Mouse (Mus musculus): ENCODE data around the gene Pigc. TPM values are rescaled to one million over a fixed set of nuclear protein-coding genes. Genes with fewer than 3 reads are reported as not detected.

Gene Pigc
- polyA plus RNA-seq (2015; fragmentation: Nextera tagmentation; extraction: Ambion mirVana), result 35.7 and 37.6 TPM in 2 replicates

DNA sequence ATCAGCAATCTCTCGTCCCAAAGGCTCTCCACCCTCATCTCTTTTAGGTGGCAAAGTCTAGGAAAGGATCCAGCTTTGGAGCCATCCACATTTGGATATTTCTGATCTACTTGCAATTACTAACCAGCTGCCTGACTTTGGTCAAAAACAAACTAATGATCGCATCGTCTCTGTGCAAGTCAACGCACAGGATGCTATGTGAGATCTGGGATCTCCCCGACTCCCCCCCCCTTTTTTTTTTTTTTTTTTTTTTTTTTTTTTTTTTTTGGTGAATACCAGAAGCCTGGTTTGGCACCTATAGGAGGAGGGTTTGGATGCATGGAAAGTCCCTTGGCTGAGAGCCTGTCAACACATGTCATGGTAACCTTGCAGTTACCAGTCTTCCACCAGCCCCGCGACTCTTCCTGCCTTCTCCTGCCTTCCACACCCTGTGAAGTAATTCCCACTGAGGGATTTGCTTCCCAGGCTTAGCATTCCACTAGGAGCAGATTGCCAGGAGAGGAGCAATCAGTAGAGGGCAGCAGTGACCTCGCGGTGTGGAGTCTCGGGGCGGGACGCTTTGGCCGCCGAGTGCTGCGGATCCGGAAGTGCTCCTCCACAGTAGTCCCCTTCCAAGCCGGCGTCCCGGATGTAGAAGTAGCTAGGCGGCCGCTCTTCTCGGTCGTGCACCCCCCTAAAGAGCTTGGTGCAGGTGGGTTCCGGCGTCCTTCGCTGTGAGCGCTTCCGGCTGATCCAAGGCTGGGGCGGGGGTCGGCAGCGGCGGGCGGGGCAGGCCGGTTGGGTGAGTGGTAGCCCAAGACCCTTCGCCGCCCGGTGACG, at the start of gene Pigc:
TSS of gene Pigc (plus strand) at position 598 of the 819 bp plus-strand sequence.
- H3K27ac ChIP-seq, result peak within 1 kb of the TSS; percentile 82
- peak; percentile 99 for ATAC-seq (ENCODE audit: low FRiP score)
- 4% methylated on average over 38 of the region's 38 CpGs for WGBS

DNA sequence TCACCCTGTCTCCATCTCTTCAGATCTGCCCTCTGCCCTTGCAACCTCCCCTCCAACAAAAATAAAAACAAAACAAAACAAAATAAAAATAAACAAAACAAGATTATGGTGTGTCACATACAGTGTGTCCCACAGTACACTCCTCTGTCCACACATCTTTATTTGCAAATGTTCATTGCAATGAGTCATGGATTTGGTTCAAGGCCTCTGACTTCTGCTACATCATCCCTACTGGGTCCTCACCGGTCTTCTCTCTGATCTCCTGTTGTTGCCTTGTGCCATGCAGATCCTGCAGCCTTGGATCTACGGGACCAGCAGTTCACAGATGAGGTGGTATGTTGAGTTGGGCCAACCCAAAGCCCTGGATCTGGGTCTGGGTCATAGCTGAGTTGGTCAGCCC, 49.4 kb upstream of the Pigc start:
- 95% methylated on average over 2 of the region's 2 CpGs for WGBS
- H3K4me2 ChIP-seq, result no peak overlapping the region
- H3K9ac ChIP-seq, result no peak overlapping the region
- no peaks in the 10 kb centered on the region for H3K36me3 ChIP-seq
- no peaks in the 10 kb centered on the region for H3K4me1 ChIP-seq (replicated peaks)
- no peak overlapping the region for H3K27ac ChIP-seq
- ATAC-seq (ENCODE audit: low FRiP score), result no peak
- H3K4me3 ChIP-seq, result no peak overlapping the region
- no peaks in the 10 kb centered on the region for H3K9me3 ChIP-seq
- no peaks in the 10 kb centered on the region for H3K27me3 ChIP-seq

More for the DNA sequence above, at the start of gene Pigc:
- Histone ChIP-seq H3K4me1 (replicated peaks) (peaks cover 16% of the 10 kb centered on the region), H3K9ac (peak within 1 kb of the TSS; percentile 80), H3K27me3 (0 out of 2 replicates have a peak, but pooled peaks cover 4% of the 10 kb centered on the region), H3K4me3 (peak within 1 kb of the TSS; percentile 64), H3K4me2 (peak within 1 kb of the TSS; percentile 65), H3K9me3 (no peaks in the 10 kb centered on the region), H3K36me3 (peaks cover 5% of the 10 kb centered on the region; the same call in 1 of the 2 replicates)

DNA sequence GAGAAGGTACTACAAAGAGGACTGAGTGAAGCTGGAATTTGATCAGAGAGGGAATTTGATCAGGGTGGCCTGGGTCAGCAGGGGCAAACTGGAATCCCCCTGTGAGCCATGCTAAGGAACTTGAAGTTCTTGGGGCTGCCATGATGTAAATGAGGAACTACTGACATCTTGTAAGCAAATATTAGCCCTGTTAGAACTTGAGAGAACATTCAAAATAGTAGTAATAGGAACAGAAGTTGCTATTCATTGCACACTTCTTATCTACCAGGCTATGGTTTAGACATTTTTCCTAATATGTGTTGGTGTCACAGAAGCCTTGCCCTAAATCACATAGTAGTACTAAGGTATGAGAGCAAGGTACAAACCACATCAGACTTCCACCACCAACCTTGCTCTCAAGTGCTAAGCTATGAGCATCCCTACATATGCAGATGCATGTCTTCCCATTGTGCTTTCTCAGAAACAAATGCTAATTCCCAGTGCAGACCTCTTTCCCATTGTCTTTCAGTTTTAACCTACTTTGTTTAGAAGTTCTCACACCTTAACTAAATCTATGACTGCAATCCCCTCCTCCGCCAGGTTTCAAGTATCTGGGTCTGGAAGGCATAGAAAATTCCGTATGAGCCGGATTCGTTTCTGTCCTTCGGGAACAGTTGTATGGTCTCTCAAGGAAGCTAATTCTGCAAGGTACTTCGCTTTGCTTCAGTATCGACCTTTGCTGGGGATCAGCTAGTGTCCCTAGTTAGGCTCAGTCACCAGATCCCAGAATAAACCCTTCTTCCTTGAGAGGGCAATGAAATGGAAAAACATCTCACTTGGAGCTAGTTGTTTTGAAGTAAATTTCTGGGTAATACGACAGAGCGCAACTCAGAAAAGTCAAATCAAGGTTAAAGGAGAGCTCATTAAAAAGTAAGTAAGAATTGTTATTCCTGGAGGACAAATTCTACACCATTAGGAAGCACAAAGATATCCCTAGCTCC, 48.2 kb upstream of the Pigc start:
- Histone ChIP-seq H3K4me1 (replicated peaks) (no peaks in the 10 kb centered on the region), H3K4me3 (no peak overlapping the region), H3K36me3 (no peaks in the 10 kb centered on the region), H3K4me2 (no peak overlapping the region), H3K27me3 (no peaks in the 10 kb centered on the region), H3K27ac (no peak overlapping the region), H3K9ac (no peak overlapping the region), H3K9me3 (no peaks in the 10 kb centered on the region)
- 91% methylated on average over 9 of the region's 9 CpGs for WGBS
- ATAC-seq (ENCODE audit: low FRiP score), result no peak

DNA sequence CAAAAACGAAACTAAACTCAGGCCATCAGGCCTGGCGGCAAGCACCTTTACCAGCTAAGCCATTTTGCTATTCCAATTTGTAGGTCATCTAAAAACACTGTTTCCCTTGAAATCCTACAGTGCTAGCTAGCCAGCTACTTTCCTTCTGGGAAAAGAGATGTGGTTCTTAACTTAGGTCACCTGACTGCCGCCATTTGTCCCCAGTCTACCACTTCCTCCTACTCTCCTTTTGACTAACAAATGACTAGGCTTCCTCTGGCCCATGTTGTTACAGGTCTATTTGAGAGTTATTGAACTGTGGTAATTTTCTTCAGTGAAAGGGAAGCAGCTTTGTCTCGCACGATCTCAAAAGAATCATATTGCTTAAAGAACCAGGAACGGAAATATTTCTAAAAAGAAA, 47.1 kb upstream of the Pigc start:
- H3K9me3 ChIP-seq, result no peaks in the 10 kb centered on the region
- no peak for ATAC-seq (ENCODE audit: low FRiP score)

DNA sequence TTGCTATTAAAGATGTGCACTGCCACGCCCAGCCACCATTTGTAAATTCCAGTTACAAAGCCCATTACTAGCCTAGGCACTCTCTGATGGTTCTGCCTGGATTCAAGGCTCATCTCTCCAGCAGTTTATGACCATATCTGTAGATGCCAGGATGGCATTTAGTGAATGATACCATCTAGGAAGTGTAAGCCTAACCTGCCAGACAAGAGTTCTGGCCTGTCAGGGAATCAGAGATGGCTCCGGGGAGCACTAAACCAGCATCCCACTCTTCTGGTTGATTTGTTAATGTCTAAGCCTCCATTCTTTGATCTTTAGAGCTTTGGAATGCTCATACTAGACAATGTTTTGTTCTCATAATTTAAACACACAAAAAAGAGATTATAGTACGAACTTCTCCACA, 44.7 kb upstream of the Pigc start:
- Histone ChIP-seq H3K36me3 (no peaks in the 10 kb centered on the region), H3K9me3 (no peaks in the 10 kb centered on the region), H3K9ac (no peak overlapping the region), H3K27me3 (no peaks in the 10 kb centered on the region), H3K4me2 (no peak overlapping the region), H3K4me1 (replicated peaks) (no peaks in the 10 kb centered on the region), H3K4me3 (no peak overlapping the region), H3K27ac (no peak overlapping the region)
- no peak for ATAC-seq (ENCODE audit: low FRiP score)
- WGBS, result 72% methylated on average over 3 of the region's 3 CpGs

More for the DNA sequence above, 47.1 kb upstream of the Pigc start:
- H3K9ac ChIP-seq, result no peak overlapping the region
- no peaks in the 10 kb centered on the region for H3K36me3 ChIP-seq
- H3K4me3 ChIP-seq, result no peak overlapping the region
- no peak overlapping the region for H3K27ac ChIP-seq
- 75% methylated on average over 6 of the region's 6 CpGs for WGBS
- no peaks in the 10 kb centered on the region for H3K4me1 ChIP-seq (replicated peaks)
- H3K4me2 ChIP-seq, result no peak overlapping the region
- no peaks in the 10 kb centered on the region for H3K27me3 ChIP-seq

DNA sequence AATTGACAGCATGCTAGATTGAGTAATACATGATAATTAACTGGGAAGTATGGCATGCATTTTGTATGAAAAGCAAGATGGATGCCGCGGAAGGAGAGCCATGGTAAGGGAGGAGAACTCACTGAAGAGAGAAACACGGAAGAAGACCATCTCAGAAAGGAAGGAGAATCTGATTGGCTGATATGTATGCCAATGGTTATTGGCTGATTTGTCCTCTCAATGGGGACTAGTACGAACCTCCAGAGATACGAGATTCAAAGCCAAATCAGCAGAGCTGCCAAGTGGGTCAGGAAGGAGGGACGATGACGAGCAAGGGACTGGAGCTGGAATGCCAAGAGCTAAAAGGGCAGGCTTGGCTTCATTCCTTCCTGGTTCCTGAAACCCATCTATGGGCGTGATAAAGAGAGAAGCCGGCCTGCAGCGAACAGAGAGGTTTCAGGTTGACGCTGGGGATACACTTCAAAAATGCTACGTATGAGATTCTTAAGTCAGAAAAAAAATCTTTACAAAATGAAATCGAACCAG, 43.6 kb upstream of the Pigc start:
- no peak for ATAC-seq (ENCODE audit: low FRiP score)
- Histone ChIP-seq H3K4me3 (no peak overlapping the region), H3K27ac (no peak overlapping the region), H3K27me3 (no peaks in the 10 kb centered on the region), H3K4me2 (no peak overlapping the region), H3K9me3 (no peaks in the 10 kb centered on the region), H3K4me1 (replicated peaks) (no peaks in the 10 kb centered on the region), H3K36me3 (no peaks in the 10 kb centered on the region), H3K9ac (no peak overlapping the region)
- WGBS, result 92% methylated on average over 13 of the region's 13 CpGs

DNA sequence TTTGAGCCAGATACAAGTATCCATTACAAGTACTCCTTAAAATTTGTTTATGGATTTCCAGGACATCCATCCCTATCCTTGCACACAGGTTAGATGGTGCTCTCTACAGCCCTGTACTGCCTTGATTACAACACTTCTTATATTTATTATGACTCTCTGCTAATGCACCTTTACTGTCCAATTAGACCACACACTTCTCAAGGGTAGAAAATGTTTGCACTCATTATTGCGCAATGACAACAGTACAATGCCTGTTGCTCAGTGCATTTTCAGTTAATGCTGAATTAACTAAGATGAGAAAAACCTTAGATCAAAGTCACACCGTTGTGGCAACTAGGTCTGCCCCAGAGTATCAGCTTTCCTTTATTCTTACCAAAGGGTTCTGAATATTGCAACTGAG, 41.0 kb upstream of the Pigc start:
- no peaks in the 10 kb centered on the region for H3K36me3 ChIP-seq
- H3K4me3 ChIP-seq, result no peak overlapping the region

DNA sequence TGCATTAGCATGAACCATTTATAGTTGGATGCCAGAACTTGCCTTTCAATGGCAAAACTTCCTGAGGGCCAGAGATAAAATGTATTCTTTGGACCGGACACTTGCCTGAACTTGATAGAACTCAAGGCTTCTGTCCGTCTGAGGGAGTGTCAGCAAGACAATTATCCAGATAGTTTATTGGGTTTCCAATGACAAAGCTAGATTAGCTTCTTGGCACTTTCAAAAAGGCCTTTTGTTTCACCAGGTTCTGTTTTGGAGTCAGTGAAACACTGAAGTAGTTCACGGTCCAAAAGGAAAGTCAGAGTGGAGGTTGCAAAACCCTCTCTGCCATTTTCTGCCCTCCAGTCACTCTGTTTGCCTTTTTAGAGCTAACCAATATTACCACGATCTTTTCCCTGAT, 37.7 kb upstream of the Pigc start:
- no peak overlapping the region for H3K4me2 ChIP-seq
- 0 out of 2 replicates have a peak, but pooled peaks cover 3% of the 10 kb centered on the region for H3K4me1 ChIP-seq (replicated peaks)
- H3K27ac ChIP-seq, result no peak overlapping the region
- no peak overlapping the region for H3K9ac ChIP-seq
- ATAC-seq (ENCODE audit: low FRiP score), result no peak
- no peaks in the 10 kb centered on the region for H3K36me3 ChIP-seq
- H3K9me3 ChIP-seq, result no peaks in the 10 kb centered on the region
- H3K4me3 ChIP-seq, result no peak overlapping the region
- no peaks in the 10 kb centered on the region for H3K27me3 ChIP-seq
- WGBS, result 65% methylated on average over 4 of the region's 4 CpGs

More for the DNA sequence above, 41.0 kb upstream of the Pigc start:
- H3K4me1 ChIP-seq (replicated peaks), result 0 out of 2 replicates have a peak, but pooled peaks cover 3% of the 10 kb centered on the region
- H3K27me3 ChIP-seq, result no peaks in the 10 kb centered on the region
- 90% methylated on average over 2 of the region's 2 CpGs for WGBS
- H3K9ac ChIP-seq, result no peak overlapping the region
- H3K9me3 ChIP-seq, result no peaks in the 10 kb centered on the region
- no peak overlapping the region for H3K4me2 ChIP-seq
- no peak overlapping the region for H3K27ac ChIP-seq
- no peak for ATAC-seq (ENCODE audit: low FRiP score)

DNA sequence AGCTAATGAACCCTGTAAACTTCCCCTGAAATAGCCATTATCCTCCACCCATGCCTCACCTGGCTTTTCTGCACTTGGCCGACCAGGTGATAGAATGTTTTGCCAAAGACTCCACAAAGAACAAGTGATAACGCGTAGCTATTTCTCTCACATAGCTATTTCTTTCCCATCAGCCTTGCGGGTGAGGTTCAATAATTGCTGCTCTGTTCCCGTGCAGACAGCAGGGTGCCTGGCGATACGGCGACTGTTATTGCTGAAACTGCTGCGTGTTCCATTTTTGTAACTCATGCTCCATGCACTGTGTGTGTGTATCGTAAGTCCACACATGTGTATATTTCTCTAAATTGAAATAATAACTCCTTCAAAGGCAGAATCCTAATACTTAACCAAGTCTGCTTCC, 37.2 kb upstream of the Pigc start:
- no peak overlapping the region for H3K9ac ChIP-seq
- peak overlapping the region; percentile 23; the same call in 1 of the 2 replicates for H3K4me2 ChIP-seq
- H3K4me1 ChIP-seq (replicated peaks), result 0 out of 2 replicates have a peak, but pooled peaks cover 3% of the 10 kb centered on the region
- H3K9me3 ChIP-seq, result no peaks in the 10 kb centered on the region
- 67% methylated on average over 10 of the region's 10 CpGs for WGBS
- no peak overlapping the region for H3K27ac ChIP-seq
- no peaks in the 10 kb centered on the region for H3K27me3 ChIP-seq
- ATAC-seq (ENCODE audit: low FRiP score), result no peak
- H3K36me3 ChIP-seq, result no peaks in the 10 kb centered on the region
- no peak overlapping the region for H3K4me3 ChIP-seq

DNA sequence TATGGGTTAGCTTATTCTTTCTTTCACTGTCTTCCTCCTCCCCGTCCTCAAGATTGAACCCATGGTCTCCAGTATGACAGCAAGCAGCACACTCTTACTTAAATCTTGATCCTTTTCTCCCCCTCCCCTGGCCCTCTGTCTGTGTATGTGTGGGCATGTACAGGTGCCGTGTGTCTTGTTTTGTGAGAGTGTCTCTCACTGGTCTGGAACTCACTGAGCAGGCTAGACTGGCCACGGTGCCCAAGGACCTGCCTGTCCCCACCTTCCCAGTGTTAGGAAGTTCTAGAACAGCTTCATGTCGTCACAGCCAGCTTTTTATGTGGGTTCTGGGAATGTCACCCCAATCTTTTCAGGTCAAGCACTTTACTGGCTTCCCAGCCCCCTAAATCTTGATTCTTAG, 36.7 kb upstream of the Pigc start:
- Histone ChIP-seq H3K4me2 (no peak overlapping the region), H3K4me1 (replicated peaks) (0 out of 2 replicates have a peak, but pooled peaks cover 3% of the 10 kb centered on the region), H3K9ac (no peak overlapping the region), H3K27me3 (no peaks in the 10 kb centered on the region), H3K36me3 (no peaks in the 10 kb centered on the region), H3K27ac (no peak overlapping the region), H3K4me3 (no peak overlapping the region), H3K9me3 (no peaks in the 10 kb centered on the region)
- no peak for ATAC-seq (ENCODE audit: low FRiP score)
- WGBS, result 91% methylated on average over 4 of the region's 4 CpGs

DNA sequence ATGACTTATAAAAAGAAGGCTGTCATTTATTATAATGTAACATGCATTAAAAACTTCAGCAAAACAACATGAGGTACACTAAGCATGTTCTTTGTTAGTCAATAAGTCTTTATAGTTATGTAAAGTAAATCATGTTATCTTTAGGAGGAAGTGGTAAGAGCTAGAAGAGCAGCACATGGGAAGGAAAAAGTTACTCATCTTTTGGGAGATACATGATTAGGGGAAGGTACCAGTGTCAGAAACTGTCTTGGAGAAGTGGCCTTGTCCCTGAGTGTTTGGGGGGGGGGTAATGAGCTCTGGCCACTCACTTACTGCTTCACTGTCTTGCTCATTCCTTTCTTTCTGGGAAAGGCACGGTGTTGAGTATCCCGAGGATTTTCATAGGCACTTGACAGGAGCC, 26.9 kb upstream of the Pigc start:
- Histone ChIP-seq H3K4me3 (no peak overlapping the region), H3K27ac (no peak overlapping the region), H3K9ac (no peak overlapping the region), H3K36me3 (no peaks in the 10 kb centered on the region), H3K4me1 (replicated peaks) (no peaks in the 10 kb centered on the region), H3K4me2 (no peak overlapping the region), H3K27me3 (no peaks in the 10 kb centered on the region), H3K9me3 (no peaks in the 10 kb centered on the region)
- no peak for ATAC-seq (ENCODE audit: low FRiP score)
- 91% methylated on average over 2 of the region's 2 CpGs for WGBS
